Mouse (Mus musculus): ENCODE data around the gene Maml2.

DNA sequence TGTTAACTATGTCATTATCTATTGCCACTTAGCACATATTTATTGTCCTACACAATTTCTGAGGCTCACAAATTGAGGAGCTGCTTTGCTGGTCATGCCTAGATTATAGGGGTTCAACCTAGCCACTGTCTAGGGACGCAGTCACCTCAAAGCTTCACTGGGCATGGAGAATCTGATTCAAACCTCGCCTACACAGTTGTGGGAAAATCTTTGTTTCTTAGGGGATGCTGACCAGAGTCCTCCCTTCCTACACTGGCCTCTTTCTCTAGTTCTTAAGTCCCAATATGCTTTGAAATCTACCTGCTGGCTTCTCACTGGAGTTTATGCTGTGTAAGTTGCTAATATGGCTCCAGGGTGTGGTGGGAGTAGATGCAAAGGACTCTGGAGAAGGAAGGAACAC is 21.8 kb downstream of the Maml2 start:
- TF ChIP-seq GATA1 (IDR thresholded peaks at IDR 0.05; ENCODE audit: low read length): no peak
- no peak for TF ChIP-seq TAL1 (IDR thresholded peaks at IDR 0.05; ENCODE audit: low read length)
